Mouse (Mus musculus) layer of hippocampus, postnatal 25 days (tissue): ENCODE measurements at regions not wholly inside any gene's neighbourhood (a gene's known extent, or its start where the extent isn't known, plus 50 kb on each side); places are given as distances from the start of the nearest gene placed in this dataset.
"Not testable (repeated sequence)": the region's sequence is repeated elsewhere in the genome, so short reads cannot be mapped to it uniquely, and the experiment has no call there.

ENCODE experiments used
- DNase-seq, 2 experiments: peaks; one replicate each; pipeline ENCODE4 v3.0.0; 2022; ENCODE audit warnings: mixed read lengths in 2 of 2, low spot score in 1 of 2; ENCODE audit errors: extremely low spot score in 1 of 2

GRCm38 (mm10) chr13:27945062-27945461 is 71.0 kb upstream of the Prl4a1 start:
- DNase-seq: peak; percentile 16 to 55

DNA sequence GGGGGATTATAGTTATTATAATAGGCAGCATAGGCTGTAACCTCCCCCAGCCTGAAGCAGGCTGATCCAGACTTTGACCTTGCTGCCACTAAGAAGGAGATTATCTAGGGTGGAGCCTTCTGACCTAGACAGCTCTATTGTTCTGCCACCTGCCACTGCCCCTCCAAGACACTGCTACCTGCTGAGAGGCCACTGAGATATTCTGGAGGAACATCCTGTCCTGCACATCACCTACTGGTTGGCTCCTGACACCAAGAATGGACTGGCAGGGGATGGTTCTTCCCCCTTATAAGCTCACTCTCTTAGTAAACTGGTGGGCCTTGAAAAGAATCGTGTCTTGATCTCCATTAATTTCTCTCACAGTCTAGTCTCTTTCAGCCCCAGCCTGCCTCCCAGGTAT is 55.6 kb upstream of the Prl4a1 start:
- not testable (repeated sequence) for DNase-seq

DNA sequence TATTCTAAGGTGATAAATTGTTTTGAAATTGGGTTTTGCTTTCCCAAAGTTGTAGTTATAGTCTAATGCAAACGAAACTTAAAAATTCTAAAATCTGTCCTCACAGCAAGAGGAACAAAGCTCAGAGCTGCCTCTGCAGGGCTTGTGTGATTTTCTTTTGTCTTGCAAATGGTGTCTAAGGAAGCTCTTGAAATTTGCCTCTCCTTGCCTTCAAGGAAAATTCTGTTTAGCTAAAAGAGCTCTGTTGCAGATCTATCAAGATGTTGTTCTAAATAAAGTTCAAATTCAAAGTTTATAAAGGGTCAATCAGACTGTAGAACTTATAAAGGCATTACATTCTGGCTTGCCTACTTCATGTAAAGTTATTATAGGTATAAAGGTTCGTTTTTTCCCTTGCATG is 53.6 kb upstream of the Prl4a1 start:
- not testable (repeated sequence) for DNase-seq

- not testable (repeated sequence) for DNase-seq
Measured at GRCm38 (mm10) chr13:27966021-27966420, 50.0 kb upstream of the Prl4a1 start.
